Mouse (Mus musculus): ENCODE results near the gene Ralgds.

- no peak for TF ChIP-seq CTCF (IDR thresholded peaks at IDR 0.05; ENCODE audit: control insufficient read depth, insufficient read depth, low read length)
- no peak for TF ChIP-seq POLR2A (IDR thresholded peaks at IDR 0.05; ENCODE audit: borderline replicate concordance, control insufficient read depth, low read depth, low read length)
These were observed 16.3 kb upstream of the Ralgds start, which contains the start of gene Gbgt1 for GRCm38 (mm10) chr2:28496671-28497070.

Measured in bone marrow, adult 2 months (tissue).